Mouse (Mus musculus): ENCODE data around the gene Mia. TPM values are rescaled to one million over a fixed set of nuclear protein-coding genes. Genes with fewer than 3 reads are reported as not detected.

The Mia gene
- polyA plus RNA-seq, 1 experiment from 2014 or later = 4.9 TPM

- Histone ChIP-seq H3K9me3 (replicated peaks) (no peaks in the 10 kb centered on the region), H3K4me3 (no peak overlapping the region), H3K27me3 (no peaks in the 10 kb centered on the region), H3K9ac (no peak overlapping the region), H3K4me1 (replicated peaks) (peaks cover 42% of the 10 kb centered on the region), H3K36me3 (peaks cover 32% of the 10 kb centered on the region), H3K27ac (no peak overlapping the region), H3K4me2 (no peak overlapping the region)
- WGBS = 91% methylated on average over 6 of the region's 6 CpGs
- ATAC-seq (replicated peaks; ENCODE audit: insufficient number of reproducible peaks, insufficient read depth, low FRiP score, low read depth) = no peak
Measured at GRCm38 (mm10) chr7:27159256-27159655, 21.7 kb downstream of the Mia start.

- no peak overlapping the region for H3K27ac ChIP-seq
- no peaks in the 10 kb centered on the region for H3K9me3 ChIP-seq (replicated peaks)
- no peaks in the 10 kb centered on the region for H3K27me3 ChIP-seq
- H3K9ac ChIP-seq = no peak overlapping the region
- H3K4me1 ChIP-seq (replicated peaks) = peaks cover 35% of the 10 kb centered on the region
- no peak overlapping the region for H3K4me2 ChIP-seq
- no peak overlapping the region for H3K4me3 ChIP-seq
- peaks cover 32% of the 10 kb centered on the region for H3K36me3 ChIP-seq
- ATAC-seq (replicated peaks; ENCODE audit: insufficient number of reproducible peaks, insufficient read depth, low FRiP score, low read depth) = no peak
- WGBS = 93% methylated on average over 9 of the region's 9 CpGs
Measured at GRCm38 (mm10) chr7:27158171-27158570, 22.8 kb downstream of the Mia start.

- Histone ChIP-seq H3K9me3 (replicated peaks) (no peaks in the 10 kb centered on the region), H3K27me3 (no peaks in the 10 kb centered on the region), H3K9ac (no peak overlapping the region), H3K4me3 (no peak overlapping the region), H3K4me2 (no peak overlapping the region), H3K4me1 (replicated peaks) (peaks cover 15% of the 10 kb centered on the region), H3K36me3 (peaks cover 32% of the 10 kb centered on the region), H3K27ac (no peak overlapping the region)
- ATAC-seq (replicated peaks; ENCODE audit: insufficient number of reproducible peaks, insufficient read depth, low FRiP score, low read depth) = no peak
- 76% methylated on average over 13 of the region's 13 CpGs for WGBS
Measured at GRCm38 (mm10) chr7:27156005-27156404, 25.0 kb downstream of the Mia start.

- Histone ChIP-seq H3K4me1 (replicated peaks) (peaks cover 5% of the 10 kb centered on the region; the same call in 1 of the 2 replicates), H3K27me3 (no peaks in the 10 kb centered on the region), H3K4me2 (no peak within 1 kb of the TSS), H3K4me3 (no peak within 1 kb of the TSS), H3K36me3 (peaks cover 13% of the 10 kb centered on the region), H3K9me3 (replicated peaks) (no peaks in the 10 kb centered on the region), H3K9ac (no peak within 1 kb of the TSS), H3K27ac (no peak within 1 kb of the TSS; the same call in 1 of the 2 replicates)
- peak; percentile 47; the same call in 1 of the 2 replicates for ATAC-seq (replicated peaks; ENCODE audit: insufficient number of reproducible peaks, insufficient read depth, low FRiP score, low read depth)
- WGBS = 45% methylated on average over 10 of the region's 10 CpGs
Measured at GRCm38 (mm10) chr7:27153205-27153764, 27.7 kb downstream of the Mia start, which contains the start of gene Cyp2t4. Gene Cyp2t4 (plus strand): TSS chr7:27153714.

GRCm38 (mm10) chr7:27136410-27136996 is 44.5 kb downstream of the Mia start:
- Histone ChIP-seq H3K36me3 (no peaks in the 10 kb centered on the region), H3K9me3 (replicated peaks) (peaks cover 6% of the 10 kb centered on the region; the same call in 1 of the 2 replicates), H3K4me1 (replicated peaks) (peaks cover 4% of the 10 kb centered on the region; the same call in 1 of the 2 replicates), H3K4me2 (no peak overlapping the region), H3K9ac (no peak overlapping the region), H3K4me3 (no peak overlapping the region), H3K27ac (no peak overlapping the region), H3K27me3 (no peaks in the 10 kb centered on the region)
- ATAC-seq (replicated peaks; ENCODE audit: insufficient number of reproducible peaks, insufficient read depth, low FRiP score, low read depth) = no peak
- WGBS = 42% methylated on average over 8 of the region's 8 CpGs

GRCm38 (mm10) chr7:27133757-27134156 is 47.2 kb downstream of the Mia start:
- 73% methylated on average over 4 of the region's 4 CpGs for WGBS
- Histone ChIP-seq H3K27me3 (no peaks in the 10 kb centered on the region), H3K4me2 (no peak overlapping the region), H3K4me1 (replicated peaks) (peaks cover 4% of the 10 kb centered on the region; the same call in 1 of the 2 replicates), H3K9ac (no peak overlapping the region), H3K4me3 (no peak overlapping the region), H3K9me3 (replicated peaks) (no peaks in the 10 kb centered on the region), H3K27ac (no peak overlapping the region), H3K36me3 (no peaks in the 10 kb centered on the region)
- no peak for ATAC-seq (replicated peaks; ENCODE audit: insufficient number of reproducible peaks, insufficient read depth, low FRiP score, low read depth)

GRCm38 (mm10) chr7:27133156-27133555 is 47.8 kb downstream of the Mia start:
- Histone ChIP-seq H3K36me3 (no peaks in the 10 kb centered on the region), H3K27ac (no peak overlapping the region), H3K9me3 (replicated peaks) (no peaks in the 10 kb centered on the region), H3K4me1 (replicated peaks) (peaks cover 4% of the 10 kb centered on the region; the same call in 1 of the 2 replicates), H3K9ac (no peak overlapping the region), H3K27me3 (no peaks in the 10 kb centered on the region), H3K4me3 (no peak overlapping the region), H3K4me2 (no peak overlapping the region)
- WGBS = 48% methylated on average over 12 of the region's 12 CpGs
- ATAC-seq (replicated peaks; ENCODE audit: insufficient number of reproducible peaks, insufficient read depth, low FRiP score, low read depth) = no peak

- H3K9ac ChIP-seq = no peak overlapping the region
- no peak overlapping the region; the same call in 1 of the 2 replicates for H3K4me2 ChIP-seq
- H3K4me1 ChIP-seq (replicated peaks) = peaks cover 4% of the 10 kb centered on the region; the same call in 1 of the 2 replicates
- ATAC-seq (replicated peaks; ENCODE audit: insufficient number of reproducible peaks, insufficient read depth, low FRiP score, low read depth) = no peak
- 15% methylated on average over 10 of the region's 10 CpGs for WGBS
- no peak overlapping the region for H3K4me3 ChIP-seq
- no peaks in the 10 kb centered on the region for H3K9me3 ChIP-seq (replicated peaks)
- no peaks in the 10 kb centered on the region for H3K36me3 ChIP-seq
- H3K27ac ChIP-seq = no peak overlapping the region
- H3K27me3 ChIP-seq = no peaks in the 10 kb centered on the region
Measured at GRCm38 (mm10) chr7:27132588-27132987, 48.4 kb downstream of the Mia start.

- ATAC-seq (replicated peaks; ENCODE audit: insufficient number of reproducible peaks, insufficient read depth, low FRiP score, low read depth) = no peak
- no peak overlapping the region for H3K4me3 ChIP-seq
- WGBS = 64% methylated on average over 2 of the region's 2 CpGs
Measured at GRCm38 (mm10) chr7:27131387-27131786, 49.6 kb downstream of the Mia start.

GRCm38 (mm10) chr7:27130521-27131370 is 50.2 kb downstream of the Mia start:
- no peaks in the 10 kb centered on the region for H3K36me3 ChIP-seq
- H3K4me2 ChIP-seq = no peak overlapping the region
- 84% methylated on average over 22 of the region's 22 CpGs for WGBS
- ATAC-seq (replicated peaks; ENCODE audit: insufficient number of reproducible peaks, insufficient read depth, low FRiP score, low read depth) = 0 out of 2 replicates have a peak, but pooled peaks have one; percentile 47
- no peak overlapping the region for H3K9ac ChIP-seq
- no peaks in the 10 kb centered on the region for H3K9me3 ChIP-seq (replicated peaks)
- peaks cover 4% of the 10 kb centered on the region; the same call in 1 of the 2 replicates for H3K4me1 ChIP-seq (replicated peaks)
- H3K27ac ChIP-seq = no peak overlapping the region
- H3K4me3 ChIP-seq = no peak overlapping the region
- no peaks in the 10 kb centered on the region for H3K27me3 ChIP-seq

More at GRCm38 (mm10) chr7:27131387-27131786, 49.6 kb downstream of the Mia start:
- no peaks in the 10 kb centered on the region for H3K36me3 ChIP-seq
- H3K9ac ChIP-seq = no peak overlapping the region
- H3K27me3 ChIP-seq = no peaks in the 10 kb centered on the region
- no peak overlapping the region for H3K27ac ChIP-seq
- H3K4me1 ChIP-seq (replicated peaks) = peaks cover 4% of the 10 kb centered on the region; the same call in 1 of the 2 replicates
- no peaks in the 10 kb centered on the region for H3K9me3 ChIP-seq (replicated peaks)
- H3K4me2 ChIP-seq = no peak overlapping the region

GRCm38 (mm10) chr7:27129811-27130210 is 51.1 kb downstream of the Mia start:
- no peak overlapping the region for H3K27ac ChIP-seq
- H3K9ac ChIP-seq = no peak overlapping the region
- H3K4me1 ChIP-seq (replicated peaks) = peaks cover 4% of the 10 kb centered on the region; the same call in 1 of the 2 replicates
- H3K4me3 ChIP-seq = no peak overlapping the region
- WGBS = 82% methylated on average over 12 of the region's 12 CpGs
- no peak for ATAC-seq (replicated peaks; ENCODE audit: insufficient number of reproducible peaks, insufficient read depth, low FRiP score, low read depth)
- no peaks in the 10 kb centered on the region for H3K9me3 ChIP-seq (replicated peaks)
- H3K4me2 ChIP-seq = no peak overlapping the region
- no peaks in the 10 kb centered on the region for H3K36me3 ChIP-seq
- no peaks in the 10 kb centered on the region for H3K27me3 ChIP-seq
